Mouse (Mus musculus): ENCODE measurements around the gene Tmem178b. TPM values are rescaled to one million over a fixed set of nuclear protein-coding genes. Genes with fewer than 3 reads are reported as not detected.

Gene Tmem178b
- polyA plus RNA-seq, 1 experiment from 2014 or later, result 1.8 TPM

DNA sequence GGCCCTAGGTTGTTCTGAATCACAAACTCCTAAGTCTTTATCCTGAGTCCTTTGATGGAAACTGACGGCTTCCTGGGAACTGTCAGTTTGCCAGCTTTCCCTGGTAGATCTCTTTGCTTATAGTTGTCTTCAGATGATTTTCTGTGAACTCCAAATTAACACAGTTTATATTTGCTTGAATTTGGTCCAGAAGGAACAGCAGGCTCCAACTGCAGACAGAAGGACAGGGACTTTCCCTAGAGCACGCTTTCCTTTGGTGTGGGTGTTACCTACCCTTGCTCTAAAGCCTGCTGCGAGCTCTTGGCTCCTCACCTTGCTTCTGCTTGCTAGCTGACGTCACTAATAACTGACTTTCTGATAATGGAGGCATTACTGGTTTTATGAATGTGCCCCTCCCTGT is 105.9 kb downstream of the Tmem178b start:
- Histone ChIP-seq H3K27me3 (no peaks in the 10 kb centered on the region), H3K4me2 (no peak overlapping the region), H3K9ac (replicated peaks) (no peak overlapping the region), H3K4me1 (replicated peaks) (no peaks in the 10 kb centered on the region), H3K27ac (no peak overlapping the region), H3K4me3 (replicated peaks) (no peak overlapping the region), H3K36me3 (no peaks in the 10 kb centered on the region), H3K9me3 (no peaks in the 10 kb centered on the region)
- 84% methylated on average over 4 of the region's 4 CpGs for WGBS
- ATAC-seq (ENCODE audit: insufficient number of reproducible peaks, insufficient read depth, low FRiP score, low TSS enrichment, low read depth), result no peak

GRCm38 (mm10) chr6:39990772-39991171 is 117.7 kb downstream of the Tmem178b start:
- no peak for ATAC-seq (ENCODE audit: insufficient number of reproducible peaks, insufficient read depth, low FRiP score, low TSS enrichment, low read depth)
- Histone ChIP-seq H3K4me1 (replicated peaks) (no peaks in the 10 kb centered on the region), H3K9ac (replicated peaks) (no peak overlapping the region), H3K36me3 (no peaks in the 10 kb centered on the region), H3K9me3 (no peaks in the 10 kb centered on the region), H3K27ac (no peak overlapping the region), H3K4me3 (replicated peaks) (no peak overlapping the region), H3K27me3 (no peaks in the 10 kb centered on the region), H3K4me2 (no peak overlapping the region)
- 83% methylated on average over 4 of the region's 4 CpGs for WGBS

DNA sequence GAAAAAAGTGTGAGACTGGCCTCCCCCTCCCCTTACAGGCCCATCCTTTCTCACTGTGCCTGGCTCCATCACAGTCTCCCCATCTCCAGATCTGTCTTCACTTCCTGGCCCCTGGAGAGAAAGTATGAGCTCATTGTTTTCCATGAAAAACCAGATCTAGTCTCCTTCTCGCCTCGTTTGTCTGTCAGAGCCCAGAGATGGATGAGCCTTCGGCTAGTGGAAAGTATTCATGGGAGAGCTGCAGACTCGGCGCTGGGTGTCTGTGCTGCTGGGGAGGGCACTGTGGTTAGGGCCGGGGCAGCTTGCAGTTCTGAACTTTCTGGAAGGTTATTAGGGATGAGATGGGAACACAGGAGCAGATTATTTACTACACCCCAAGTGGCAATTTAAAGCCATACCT is 118.9 kb downstream of the Tmem178b start:
- Histone ChIP-seq H3K9me3 (no peaks in the 10 kb centered on the region), H3K36me3 (no peaks in the 10 kb centered on the region), H3K27ac (no peak overlapping the region), H3K27me3 (no peaks in the 10 kb centered on the region), H3K4me1 (replicated peaks) (no peaks in the 10 kb centered on the region), H3K4me3 (replicated peaks) (no peak overlapping the region), H3K9ac (replicated peaks) (no peak overlapping the region), H3K4me2 (no peak overlapping the region)
- no peak for ATAC-seq (ENCODE audit: insufficient number of reproducible peaks, insufficient read depth, low FRiP score, low TSS enrichment, low read depth)
- WGBS, result 61% methylated on average over 6 of the region's 6 CpGs

GRCm38 (mm10) chr6:40006006-40006765 is 133.1 kb downstream of the Tmem178b start:
- Histone ChIP-seq H3K36me3 (no peaks in the 10 kb centered on the region), H3K4me2 (no peak overlapping the region), H3K27me3 (no peaks in the 10 kb centered on the region), H3K4me1 (replicated peaks) (no peaks in the 10 kb centered on the region), H3K4me3 (replicated peaks) (no peak overlapping the region), H3K9ac (replicated peaks) (no peak overlapping the region), H3K27ac (no peak overlapping the region), H3K9me3 (no peaks in the 10 kb centered on the region)
- ATAC-seq (ENCODE audit: insufficient number of reproducible peaks, insufficient read depth, low FRiP score, low TSS enrichment, low read depth), result no peak
- WGBS, result 76% methylated on average over 11 of the region's 11 CpGs

DNA sequence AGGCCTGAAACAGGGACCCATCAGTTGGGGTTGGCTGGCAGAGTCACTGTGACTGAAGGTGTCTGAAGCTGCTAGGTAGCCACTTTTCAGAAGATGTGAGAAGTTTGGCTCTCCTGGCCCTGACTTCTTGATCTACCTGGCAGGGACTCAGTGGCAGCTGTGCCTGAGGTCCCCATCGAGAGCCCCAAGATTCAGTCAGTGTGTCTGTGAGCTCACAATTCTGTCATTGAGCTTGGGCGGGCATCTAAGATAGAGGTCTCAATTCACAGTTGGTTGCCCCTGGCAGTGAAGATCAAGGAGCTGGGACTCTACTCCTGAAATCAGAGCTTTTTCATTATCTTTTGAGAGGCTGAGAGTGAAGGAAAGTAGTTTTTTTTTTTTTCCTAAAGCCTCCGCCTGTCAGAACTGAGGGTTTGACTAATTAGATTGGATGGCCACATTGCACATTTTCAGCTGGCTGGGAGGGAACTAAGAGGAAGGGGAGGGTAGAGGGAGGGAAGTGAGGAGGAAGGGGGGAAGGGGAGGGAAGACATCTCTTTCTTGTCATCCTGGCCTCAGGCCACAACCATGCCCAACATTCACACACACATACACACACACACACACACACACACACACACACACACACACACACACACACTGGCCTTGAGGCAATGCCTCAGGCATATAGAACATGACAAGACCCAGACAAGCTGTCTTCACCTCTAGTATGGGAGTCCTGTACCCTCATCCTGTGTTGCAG is 135.3 kb downstream of the Tmem178b start:
- Histone ChIP-seq H3K27me3 (no peaks in the 10 kb centered on the region), H3K4me3 (replicated peaks) (no peak overlapping the region), H3K4me1 (replicated peaks) (no peaks in the 10 kb centered on the region), H3K9me3 (no peaks in the 10 kb centered on the region), H3K9ac (replicated peaks) (no peak overlapping the region), H3K36me3 (no peaks in the 10 kb centered on the region), H3K4me2 (no peak overlapping the region), H3K27ac (no peak overlapping the region)
- 67% methylated on average over 3 of the region's 3 CpGs for WGBS
- no peak for ATAC-seq (ENCODE audit: insufficient number of reproducible peaks, insufficient read depth, low FRiP score, low TSS enrichment, low read depth)

DNA sequence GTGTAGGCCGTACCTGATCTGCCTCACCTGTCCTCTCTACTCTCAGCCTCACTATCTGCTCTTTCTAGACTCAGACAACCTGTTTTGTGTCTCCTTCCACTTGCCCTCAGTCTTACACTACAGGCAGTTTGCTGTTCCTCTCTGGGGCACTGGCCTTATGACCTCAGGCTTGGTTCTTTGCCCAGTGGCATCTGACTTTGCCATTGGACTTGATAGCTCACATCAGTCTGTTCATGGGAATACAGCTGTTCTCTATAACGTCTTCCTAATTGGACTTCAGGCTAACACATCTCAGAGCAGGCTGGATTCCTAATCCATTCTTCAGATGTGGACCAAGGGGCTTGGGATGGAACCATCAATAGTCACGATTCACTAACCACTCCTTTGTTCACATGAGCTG is 136.6 kb downstream of the Tmem178b start:
- WGBS, result 80% methylated on average over 3 of the region's 3 CpGs
- ATAC-seq (ENCODE audit: insufficient number of reproducible peaks, insufficient read depth, low FRiP score, low TSS enrichment, low read depth), result no peak
- Histone ChIP-seq H3K36me3 (no peaks in the 10 kb centered on the region), H3K4me2 (no peak overlapping the region), H3K9ac (replicated peaks) (no peak overlapping the region), H3K4me1 (replicated peaks) (no peaks in the 10 kb centered on the region), H3K27ac (no peak overlapping the region), H3K27me3 (no peaks in the 10 kb centered on the region), H3K4me3 (replicated peaks) (no peak overlapping the region), H3K9me3 (no peaks in the 10 kb centered on the region)

- Histone ChIP-seq H3K4me2 (no peak overlapping the region), H3K9me3 (no peaks in the 10 kb centered on the region), H3K9ac (replicated peaks) (no peak overlapping the region), H3K27me3 (no peaks in the 10 kb centered on the region), H3K4me3 (replicated peaks) (no peak overlapping the region), H3K36me3 (no peaks in the 10 kb centered on the region), H3K4me1 (replicated peaks) (no peaks in the 10 kb centered on the region), H3K27ac (no peak overlapping the region)
- ATAC-seq (ENCODE audit: insufficient number of reproducible peaks, insufficient read depth, low FRiP score, low TSS enrichment, low read depth), result no peak
- WGBS, result 86% methylated on average over 5 of the region's 5 CpGs
These were observed 138.0 kb downstream of the Tmem178b start for GRCm38 (mm10) chr6:40011066-40011465.

- H3K4me3 ChIP-seq (replicated peaks), result no peak overlapping the region
- H3K27ac ChIP-seq, result no peak overlapping the region
- H3K27me3 ChIP-seq, result no peaks in the 10 kb centered on the region
- no peaks in the 10 kb centered on the region for H3K4me1 ChIP-seq (replicated peaks)
- 66% methylated on average over 5 of the region's 5 CpGs for WGBS
- H3K9me3 ChIP-seq, result no peaks in the 10 kb centered on the region
- no peak overlapping the region for H3K4me2 ChIP-seq
- ATAC-seq (ENCODE audit: insufficient number of reproducible peaks, insufficient read depth, low FRiP score, low TSS enrichment, low read depth), result peak; percentile 62; the same call in 1 of the 2 replicates
- H3K36me3 ChIP-seq, result no peaks in the 10 kb centered on the region
- no peak overlapping the region for H3K9ac ChIP-seq (replicated peaks)
These were observed 138.5 kb downstream of the Tmem178b start for GRCm38 (mm10) chr6:40011609-40012008.

- 51% methylated on average over 5 of the region's 5 CpGs for WGBS
These were observed 140.3 kb downstream of the Tmem178b start for GRCm38 (mm10) chr6:40013407-40013806.

GRCm38 (mm10) chr6:40015185-40015584 is 142.1 kb downstream of the Tmem178b start:
- WGBS, result 75% methylated on average over 4 of the region's 4 CpGs
- H3K9ac ChIP-seq (replicated peaks), result no peak overlapping the region
- no peak for ATAC-seq (ENCODE audit: insufficient number of reproducible peaks, insufficient read depth, low FRiP score, low TSS enrichment, low read depth)

More at GRCm38 (mm10) chr6:40013407-40013806, 140.3 kb downstream of the Tmem178b start:
- H3K9me3 ChIP-seq, result no peaks in the 10 kb centered on the region
- H3K4me1 ChIP-seq (replicated peaks), result no peaks in the 10 kb centered on the region
- ATAC-seq (ENCODE audit: insufficient number of reproducible peaks, insufficient read depth, low FRiP score, low TSS enrichment, low read depth), result no peak
- H3K4me2 ChIP-seq, result no peak overlapping the region
- no peak overlapping the region for H3K27ac ChIP-seq
- no peaks in the 10 kb centered on the region for H3K27me3 ChIP-seq
- no peaks in the 10 kb centered on the region for H3K36me3 ChIP-seq
- H3K9ac ChIP-seq (replicated peaks), result no peak overlapping the region
- H3K4me3 ChIP-seq (replicated peaks), result no peak overlapping the region

GRCm38 (mm10) chr6:40015711-40016460 is 142.8 kb downstream of the Tmem178b start:
- no peaks in the 10 kb centered on the region for H3K4me1 ChIP-seq (replicated peaks)
- H3K27me3 ChIP-seq, result no peaks in the 10 kb centered on the region
- no peak overlapping the region for H3K27ac ChIP-seq
- H3K9me3 ChIP-seq, result no peaks in the 10 kb centered on the region
- no peak overlapping the region for H3K4me2 ChIP-seq
- H3K4me3 ChIP-seq (replicated peaks), result no peak overlapping the region
- WGBS, result 65% methylated on average over 7 of the region's 7 CpGs
- no peak overlapping the region for H3K9ac ChIP-seq (replicated peaks)
- no peak for ATAC-seq (ENCODE audit: insufficient number of reproducible peaks, insufficient read depth, low FRiP score, low TSS enrichment, low read depth)
- H3K36me3 ChIP-seq, result no peaks in the 10 kb centered on the region

More at GRCm38 (mm10) chr6:40015185-40015584, 142.1 kb downstream of the Tmem178b start:
- H3K27me3 ChIP-seq, result no peaks in the 10 kb centered on the region
- no peaks in the 10 kb centered on the region for H3K36me3 ChIP-seq
- H3K9me3 ChIP-seq, result no peaks in the 10 kb centered on the region
- H3K4me1 ChIP-seq (replicated peaks), result no peaks in the 10 kb centered on the region
- no peak overlapping the region for H3K4me2 ChIP-seq
- no peak overlapping the region for H3K27ac ChIP-seq
- no peak overlapping the region for H3K4me3 ChIP-seq (replicated peaks)
